Mouse (Mus musculus) limb, embryonic 14.5 days (tissue): ENCODE results near the gene Lpcat3. TPM values are rescaled to one million over a fixed set of nuclear protein-coding genes. Genes with fewer than 3 reads are reported as not detected.
"Not testable (repeated sequence)": the region's sequence is repeated elsewhere in the genome, so short reads cannot be mapped to it uniquely, and the experiment has no call there.

ENCODE experiments used
- ATAC-seq: fragments of 200-750 bp; cut with Nextera tagmentation; 2 replicates; pipeline ENCODE4 v1.8.0; 2017; ENCODE audit warnings: low read depth, moderate number of reproducible peaks, moderate TSS enrichment; ENCODE audit not compliant: low FRiP score
- DNase-seq: peaks from one replicate; pipeline ENCODE4 v3.0.0-alpha.2; 2015; ENCODE audit warnings: low spot score
- H3K27ac ChIP-seq: fragments of 300-500 bp; sonication (generic); replicated peaks from 2 replicates; pipeline ENCODE4 v1.5.1; 2014; ENCODE audit warnings: low read depth, mild to moderate bottlenecking, low read length, moderate library complexity, mixed read lengths
- H3K27me3 ChIP-seq: fragments of 300-500 bp; sonication (generic); 2 replicates; pipeline ENCODE4 v1.6.1; 2014; ENCODE audit warnings: low read length, mixed read lengths; ENCODE audit not compliant: control insufficient read depth, insufficient read depth
- H3K36me3 ChIP-seq: fragments of 300-500 bp; sonication (generic); 2 replicates; pipeline ENCODE4 v1.6.1; 2014; ENCODE audit warnings: mild to moderate bottlenecking, low read length, moderate library complexity, mixed read lengths; ENCODE audit not compliant: control insufficient read depth, insufficient read depth
- H3K4me1 ChIP-seq: fragments of 300-500 bp; sonication (generic); 2 replicates; pipeline ENCODE4 v1.6.1; 2014; ENCODE audit warnings: antibody characterized with exemption, low read length, mixed read lengths; ENCODE audit not compliant: control insufficient read depth, insufficient read depth
- H3K4me2 ChIP-seq: fragments of 300-500 bp; sonication (generic); replicated peaks from 2 replicates; pipeline ENCODE4 v1.6.1; 2014; ENCODE audit warnings: low read depth, mild to moderate bottlenecking, low read length, moderate library complexity; ENCODE audit not compliant: severe bottlenecking
- H3K4me3 ChIP-seq: fragments of 300-500 bp; sonication (generic); replicated peaks from 2 replicates; pipeline ENCODE4 v1.5.1; 2014; ENCODE audit warnings: low read length
- H3K9ac ChIP-seq: fragments of 300-500 bp; sonication (generic); 2 replicates; pipeline ENCODE4 v1.6.1; 2014; ENCODE audit warnings: mild to moderate bottlenecking, low read depth, low read length, moderate library complexity; ENCODE audit not compliant: severe bottlenecking
- H3K9me3 ChIP-seq: fragments of 300-500 bp; sonication (generic); 2 replicates; pipeline ENCODE4 v1.6.1; 2016; ENCODE audit warnings: low read length; ENCODE audit not compliant: control insufficient read depth
- POLR2A ChIP-seq: fragments of 200-500 bp; IDR thresholded peaks from 2 replicates; pipeline ENCODE4 v1.8.0; 2012; ENCODE audit warnings: inconsistent platforms, mild to moderate bottlenecking, moderate library complexity, borderline replicate concordance; ENCODE audit not compliant: insufficient read depth, insufficient read length; ENCODE audit errors: extremely low read depth
- WGBS: fragments of 180-500 bp; shearing (Covaris S2); extraction: QIAGEN DNeasy Blood & Tissue Kit; methylation state at CpG from one replicate; pipeline ENCODE4 v1.1.7; 2014; 5-methylcytosine and 5-hydroxymethylcytosine counted together
- polyA plus RNA-seq, 2 experiments: library from polyadenylated mRNA; depleted of rRNA in 1 of 2; stranded (reverse) in 1 of 2; unstranded in 1 of 2; fragments of >200 nt; fragmentation: Nextera tagmentation in 1 of 2; extraction: Ambion mirVana in 1 of 2; gene quantifications; 2 replicates each; pipeline versions ENCODE4 v1.2.1 to v1.2.3; 2012 to 2014

Gene Lpcat3
- polyA plus RNA-seq, 2 experiments = 49.3 to 80.8 TPM

GRCm38 (mm10) chr6:124676171-124676570, 13.3 kb downstream of the Lpcat3 start:
- no peak for ATAC-seq
- Histone ChIP-seq H3K36me3 (peaks cover 2% of the 10 kb centered on the region; the same call in 1 of the 2 replicates), H3K9me3 (no peaks in the 10 kb centered on the region), H3K4me1 (peaks cover 5% of the 10 kb centered on the region; the same call in 1 of the 2 replicates), H3K9ac (no peak overlapping the region), H3K27ac (no peak overlapping the region), H3K4me3 (no peak overlapping the region), H3K4me2 (no peak overlapping the region), H3K27me3 (no peaks in the 10 kb centered on the region)
- DNase-seq = no peak
- no peak for TF ChIP-seq POLR2A
- WGBS = 87% methylated on average over 6 of the region's 6 CpGs

- ATAC-seq (no peak), DNase-seq (no peak)
- Histone ChIP-seq H3K27me3 (no peaks in the 10 kb centered on the region), H3K36me3 (peaks cover 2% of the 10 kb centered on the region; the same call in 1 of the 2 replicates), H3K9ac (no peak overlapping the region), H3K4me2 (no peak overlapping the region), H3K9me3 (no peaks in the 10 kb centered on the region), H3K4me1 (peaks cover under 1% of the 10 kb centered on the region; the same call in 1 of the 2 replicates), H3K4me3 (no peak overlapping the region), H3K27ac (no peak overlapping the region)
- TF ChIP-seq POLR2A = no peak
- WGBS = 94% methylated on average over 7 of the region's 7 CpGs
Measured at GRCm38 (mm10) chr6:124678769-124679168, 15.9 kb downstream of the Lpcat3 start.

- Histone ChIP-seq H3K9ac (no peak overlapping the region), H3K36me3 (peaks cover 2% of the 10 kb centered on the region; the same call in 1 of the 2 replicates), H3K4me2 (no peak overlapping the region), H3K4me3 (no peak overlapping the region), H3K27me3 (no peaks in the 10 kb centered on the region), H3K27ac (no peak overlapping the region), H3K9me3 (no peaks in the 10 kb centered on the region), H3K4me1 (no peaks in the 10 kb centered on the region)
- no peak for TF ChIP-seq POLR2A
- DNase-seq (no peak), ATAC-seq (no peak)
- WGBS = 90% methylated on average over 3 of the region's 3 CpGs
Measured at GRCm38 (mm10) chr6:124679486-124679885, 16.7 kb downstream of the Lpcat3 start.

- H3K4me3 ChIP-seq, DNase-seq, H3K4me2 ChIP-seq, H3K9me3 ChIP-seq, H3K36me3 ChIP-seq, ATAC-seq, H3K27me3 ChIP-seq, H3K4me1 ChIP-seq, H3K9ac ChIP-seq, H3K27ac ChIP-seq: not testable (repeated sequence)
- 79% methylated on average over 6 of the region's 6 CpGs for WGBS
Measured at GRCm38 (mm10) chr6:124682291-124682690, 19.5 kb downstream of the Lpcat3 start.

- no peak overlapping the region for H3K4me2 ChIP-seq
- H3K9me3 ChIP-seq = no peaks in the 10 kb centered on the region
- H3K27me3 ChIP-seq = no peaks in the 10 kb centered on the region
- no peaks in the 10 kb centered on the region for H3K4me1 ChIP-seq
- no peak for TF ChIP-seq POLR2A
- ATAC-seq (no peak), DNase-seq (peak; percentile 63)
- H3K27ac ChIP-seq = no peak overlapping the region
- no peak overlapping the region for H3K4me3 ChIP-seq
- WGBS = 69% methylated on average over 14 of the region's 14 CpGs
- H3K36me3 ChIP-seq = no peaks in the 10 kb centered on the region
- no peak overlapping the region for H3K9ac ChIP-seq
Measured at GRCm38 (mm10) chr6:124683591-124684417, 21.0 kb downstream of the Lpcat3 start.
